Mouse (Mus musculus): Measurements from ENCODE around the gene Hif3a.
"Not testable (repeated sequence)": the region's sequence is repeated elsewhere in the genome, so short reads cannot be mapped to it uniquely, and the experiment has no call there.

DNA sequence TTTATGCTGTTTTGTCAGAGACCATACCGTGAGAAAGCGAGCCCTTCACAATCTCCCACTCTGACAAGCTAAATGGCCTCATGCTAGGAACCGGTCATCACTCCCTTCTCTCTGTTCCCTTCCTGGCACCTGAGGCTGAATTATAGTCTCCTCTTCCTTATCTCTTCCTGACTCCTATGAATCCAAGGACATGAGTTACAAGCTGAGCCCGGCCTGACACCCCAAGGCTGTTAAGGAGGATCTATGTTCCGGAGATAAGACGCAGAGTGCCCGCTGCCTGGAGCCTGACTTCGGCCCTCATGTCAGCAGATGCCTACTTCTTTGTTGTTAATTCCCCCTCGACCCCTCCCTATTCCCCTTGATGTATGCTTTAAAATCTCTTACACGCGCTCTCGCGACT lies 39.4 kb upstream of the Hif3a start:
- TF ChIP-seq CTCF, EP300 (IDR thresholded peaks at IDR 0.05; ENCODE audit: low read depth): not testable (repeated sequence)

All from liver, postnatal 0 days (tissue).